Mouse (Mus musculus): ENCODE measurements at regions not wholly inside any gene's neighbourhood (a gene's known extent, or its start where the extent isn't known, plus 50 kb on each side); places are given as distances from the start of the nearest gene placed in this dataset.

- no peak for DNase-seq (ENCODE audit: low spot score)
These were observed 739.1 kb upstream of the Cdh10 start for GRCm38 (mm10) chr15:18079644-18080043.
